Mouse (Mus musculus): Measurements from ENCODE around the gene Amer1. TPM values are rescaled to one million over a fixed set of nuclear protein-coding genes. Genes with fewer than 3 reads are reported as not detected.

Gene Amer1
- polyA plus RNA-seq, 1 experiment from 2014 or later: 11.6 TPM

Other genes starting within 250 kb of the Amer1 start
- gene Arhgef9, start 248.0 kb downstream of the Amer1 start, polyA plus RNA-seq (2015; fragmentation: Nextera tagmentation; extraction: Ambion mirVana): 41.7 and 46.0 TPM in 2 replicates
- gene Asb12, start 113.1 kb upstream of the Amer1 start, polyA plus RNA-seq (2015; fragmentation: Nextera tagmentation; extraction: Ambion mirVana): 0.19 and 0.31 TPM in 2 replicates
- gene Pfn5, start 113.2 kb upstream of the Amer1 start, polyA plus RNA-seq (2015; fragmentation: Nextera tagmentation; extraction: Ambion mirVana): not detected in 2 replicates
- 83.4 and 88.8 TPM in 2 replicates for gene Zc4h2, start 213.6 kb upstream of the Amer1 start, polyA plus RNA-seq (2015; fragmentation: Nextera tagmentation; extraction: Ambion mirVana)

Measured in forebrain, embryonic 15.5 days (tissue).